Mouse (Mus musculus) inflammation-experienced regulatory T-cells, adult 6 months (primary cell): ENCODE data around the gene Tex19.2. TPM values are rescaled to one million over a fixed set of nuclear protein-coding genes. Genes with fewer than 3 reads are reported as not detected.

Experiments used
- polyA plus RNA-seq, 3 experiments: library from polyadenylated mRNA; unstranded; fragments of 100-300 nt; shearing (Covaris generic); gene quantifications; one replicate each; pipeline ENCODE4 v1.2.1; 2017

Tex19.2 gene
- polyA plus RNA-seq, 3 experiments from 2014 or later = not detected

Other genes with a start within 250 kb of the Tex19.2 start
- under 1 TPM; 0.35 to 0.45 (median 0.42) TPM for gene Ccdc57, start 185.8 kb downstream of the Tex19.2 start, polyA plus RNA-seq
- gene Slc16a3, start 170.2 kb downstream of the Tex19.2 start, polyA plus RNA-seq = 1 to 10 TPM; 2.9 to 4.0 (median 3.4) TPM
- 10 to 100 TPM; 56.0 to 64.3 (median 61.4) TPM for gene Csnk1d, start 127.3 kb downstream of the Tex19.2 start, polyA plus RNA-seq
- 100 to 1,000 TPM in 1 of 3 experiments, 10 to 100 TPM in 2; 51.7 to 149 (median 51.9) TPM for gene Cd7, start 79.3 kb downstream of the Tex19.2 start, polyA plus RNA-seq
- gene Sectm1b, start 55.1 kb downstream of the Tex19.2 start, polyA plus RNA-seq = not detected
- gene Sectm1a, start 37.5 kb downstream of the Tex19.2 start, polyA plus RNA-seq = not detected
- not detected for gene Tex19.1, start 27.5 kb upstream of the Tex19.2 start, polyA plus RNA-seq
- not detected for gene Uts2r, start 41.6 kb upstream of the Tex19.2 start, polyA plus RNA-seq
- gene Hexdc, start 85.8 kb upstream of the Tex19.2 start, polyA plus RNA-seq = 1 to 10 TPM in 2 of 3 experiments, under 1 TPM in 1; 0.86 to 2.7 (median 1.5) TPM
- 1 to 10 TPM; 3.2 to 7.3 (median 5.3) TPM for gene Ogfod3, start 86.0 kb upstream of the Tex19.2 start, polyA plus RNA-seq
- 10 to 100 TPM; 78.0 to 95.8 (median 86.5) TPM for gene Cybc1, start 110.6 kb upstream of the Tex19.2 start, polyA plus RNA-seq
- gene Narf, start 118.6 kb upstream of the Tex19.2 start, polyA plus RNA-seq = 10 to 100 TPM; 19.6 to 28.6 (median 23.6) TPM
- gene Foxk2, start 141.3 kb upstream of the Tex19.2 start, polyA plus RNA-seq = 1 to 10 TPM; 6.3 to 8.5 (median 6.6) TPM
- gene Wdr45b, start 235.8 kb upstream of the Tex19.2 start, polyA plus RNA-seq = 10 to 100 TPM; 25.9 to 27.2 (median 26.9) TPM